Mouse (Mus musculus): Measurements from ENCODE around the gene Slc29a1. TPM values are rescaled to one million over a fixed set of nuclear protein-coding genes. Genes with fewer than 3 reads are reported as not detected.

Slc29a1 gene
- polyA plus RNA-seq, 1 experiment from 2014 or later, result 93.6 TPM

- peak overlapping the region; percentile 98 for H3K4me2 ChIP-seq (ENCODE audit: low read length)
- peak overlapping the region; percentile 3; the same call in 1 of the 2 replicates for H3K27ac ChIP-seq
- H3K9me3 ChIP-seq (replicated peaks; ENCODE audit: low read length), result no peaks in the 10 kb centered on the region
- DNase-seq (ENCODE audit: low spot score) (no peak), ATAC-seq (replicated peaks; ENCODE audit: low FRiP score, low read depth) (peak; percentile 27)
- H3K27me3 ChIP-seq (ENCODE audit: insufficient read depth, low read length), result no peaks in the 10 kb centered on the region
- peak overlapping the region; percentile 57 for H3K4me3 ChIP-seq (replicated peaks; ENCODE audit: low read depth, low read length)
- WGBS, result 6% methylated on average over 23 of the region's 23 CpGs
- no peaks in the 10 kb centered on the region for H3K36me3 ChIP-seq (ENCODE audit: insufficient read depth, low read length)
- TF ChIP-seq CTCF (IDR thresholded peaks at IDR 0.05; ENCODE audit: low read depth), result no peak
- peaks cover 50% of the 10 kb centered on the region for H3K4me1 ChIP-seq (replicated peaks; ENCODE audit: insufficient read depth, low read length)
- peak overlapping the region; percentile 67 for H3K9ac ChIP-seq (ENCODE audit: low read depth, low read length)
Measured at GRCm38 (mm10) chr17:45595736-45596390, 3.5 kb downstream of the Slc29a1 start.

- Histone ChIP-seq H3K4me2 (ENCODE audit: low read length) (peak overlapping the region; percentile 98), H3K27me3 (ENCODE audit: insufficient read depth, low read length) (no peaks in the 10 kb centered on the region), H3K36me3 (ENCODE audit: insufficient read depth, low read length) (no peaks in the 10 kb centered on the region), H3K4me1 (replicated peaks; ENCODE audit: insufficient read depth, low read length) (peaks cover 50% of the 10 kb centered on the region), H3K27ac (peak overlapping the region; percentile 31; the same call in 1 of the 2 replicates), H3K9ac (ENCODE audit: low read depth, low read length) (peak overlapping the region; percentile 67), H3K9me3 (replicated peaks; ENCODE audit: low read length) (no peaks in the 10 kb centered on the region), H3K4me3 (replicated peaks; ENCODE audit: low read depth, low read length) (peak overlapping the region; percentile 57)
- TF ChIP-seq CTCF (IDR thresholded peaks at IDR 0.05; ENCODE audit: low read depth), result 0 out of 2 replicates have a peak, but pooled peaks have one; percentile 2
- DNase-seq (ENCODE audit: low spot score) (peak; percentile 83), ATAC-seq (replicated peaks; ENCODE audit: low FRiP score, low read depth) (peak; percentile 61)
- 1% methylated on average over 55 of the region's 58 CpGs for WGBS
Measured at GRCm38 (mm10) chr17:45594881-45595735, 4.3 kb downstream of the Slc29a1 start.

- TF ChIP-seq CTCF (IDR thresholded peaks at IDR 0.05; ENCODE audit: low read depth), result no peak
- H3K9ac ChIP-seq (ENCODE audit: low read depth, low read length), result 0 out of 2 replicates have a peak overlapping the region, but pooled peaks have one; percentile 37
- 0 out of 2 replicates have a peak, but pooled peaks cover 6% of the 10 kb centered on the region for H3K36me3 ChIP-seq (ENCODE audit: insufficient read depth, low read length)
- H3K9me3 ChIP-seq (replicated peaks; ENCODE audit: low read length), result no peaks in the 10 kb centered on the region
- H3K27me3 ChIP-seq (ENCODE audit: insufficient read depth, low read length), result no peaks in the 10 kb centered on the region
- peaks cover 47% of the 10 kb centered on the region for H3K4me1 ChIP-seq (replicated peaks; ENCODE audit: insufficient read depth, low read length)
- ATAC-seq (replicated peaks; ENCODE audit: low FRiP score, low read depth) (no peak), DNase-seq (ENCODE audit: low spot score) (no peak)
- H3K4me2 ChIP-seq (ENCODE audit: low read length), result peak overlapping the region; percentile 98
- no peak overlapping the region for H3K27ac ChIP-seq
- 43% methylated on average over 8 of the region's 8 CpGs for WGBS
- H3K4me3 ChIP-seq (replicated peaks; ENCODE audit: low read depth, low read length), result peak overlapping the region; percentile 57
Measured at GRCm38 (mm10) chr17:45594195-45594594, 5.2 kb downstream of the Slc29a1 start.

GRCm38 (mm10) chr17:45593479-45593878 lies 5.9 kb downstream of the Slc29a1 start:
- Histone ChIP-seq H3K9me3 (replicated peaks; ENCODE audit: low read length) (no peaks in the 10 kb centered on the region), H3K36me3 (ENCODE audit: insufficient read depth, low read length) (0 out of 2 replicates have a peak, but pooled peaks cover 6% of the 10 kb centered on the region), H3K4me2 (ENCODE audit: low read length) (peak overlapping the region; percentile 98), H3K4me3 (replicated peaks; ENCODE audit: low read depth, low read length) (0 out of 2 replicates have a peak overlapping the region, but pooled peaks have one; percentile 4), H3K27ac (peak overlapping the region; percentile 70; the same call in 1 of the 2 replicates), H3K9ac (ENCODE audit: low read depth, low read length) (peak overlapping the region; percentile 28), H3K4me1 (replicated peaks; ENCODE audit: insufficient read depth, low read length) (peaks cover 46% of the 10 kb centered on the region), H3K27me3 (ENCODE audit: insufficient read depth, low read length) (no peaks in the 10 kb centered on the region)
- DNase-seq (ENCODE audit: low spot score) (no peak), ATAC-seq (replicated peaks; ENCODE audit: low FRiP score, low read depth) (no peak)
- 47% methylated on average over 8 of the region's 8 CpGs for WGBS
- peak; percentile 42; the same call in 1 of the 2 replicates for TF ChIP-seq CTCF (IDR thresholded peaks at IDR 0.05; ENCODE audit: low read depth)

- Histone ChIP-seq H3K27ac (peak overlapping the region; percentile 70), H3K4me3 (replicated peaks; ENCODE audit: low read depth, low read length) (0 out of 2 replicates have a peak overlapping the region, but pooled peaks have one; percentile 4), H3K36me3 (ENCODE audit: insufficient read depth, low read length) (0 out of 2 replicates have a peak, but pooled peaks cover 6% of the 10 kb centered on the region), H3K9ac (ENCODE audit: low read depth, low read length) (peak overlapping the region; percentile 28), H3K4me2 (ENCODE audit: low read length) (peak overlapping the region; percentile 98), H3K9me3 (replicated peaks; ENCODE audit: low read length) (no peaks in the 10 kb centered on the region), H3K4me1 (replicated peaks; ENCODE audit: insufficient read depth, low read length) (peaks cover 46% of the 10 kb centered on the region), H3K27me3 (ENCODE audit: insufficient read depth, low read length) (no peaks in the 10 kb centered on the region)
- ATAC-seq (replicated peaks; ENCODE audit: low FRiP score, low read depth) (no peak), DNase-seq (ENCODE audit: low spot score) (peak; percentile 64)
- no peak for TF ChIP-seq CTCF (IDR thresholded peaks at IDR 0.05; ENCODE audit: low read depth)
- 47% methylated on average over 8 of the region's 8 CpGs for WGBS
Measured at GRCm38 (mm10) chr17:45592606-45593431, 6.6 kb downstream of the Slc29a1 start.
